Mouse (Mus musculus) cerebellum, postnatal 25 days (tissue): Measurements from ENCODE around the gene Syngr2.

ENCODE experiments used
- DNase-seq, 2 experiments: peaks; one replicate each; pipeline ENCODE4 v3.0.0; 2021; ENCODE audit warnings: mixed read lengths in 2 of 2

Gene Syngr2

DNA sequence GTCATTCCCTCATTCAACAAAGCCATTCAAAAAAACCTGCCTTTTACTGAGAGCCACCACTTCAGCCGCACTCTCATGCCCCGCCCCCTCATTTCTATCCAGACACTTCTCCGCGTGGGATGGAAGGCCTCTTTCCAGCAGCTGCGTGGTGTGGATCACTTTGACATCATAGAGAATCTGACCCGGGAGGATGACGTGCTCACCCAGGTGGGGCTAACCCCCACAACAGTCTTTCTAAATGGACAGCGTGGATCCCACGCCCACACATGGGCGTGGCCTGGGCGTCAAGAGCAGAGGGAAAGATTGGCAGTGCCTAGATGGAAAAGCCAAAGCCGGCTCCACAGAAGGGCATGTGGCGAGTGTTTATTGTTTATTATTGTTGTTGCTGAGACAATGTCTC, 26.8 kb downstream of the Syngr2 start:
- DNase-seq, result no peak

DNA sequence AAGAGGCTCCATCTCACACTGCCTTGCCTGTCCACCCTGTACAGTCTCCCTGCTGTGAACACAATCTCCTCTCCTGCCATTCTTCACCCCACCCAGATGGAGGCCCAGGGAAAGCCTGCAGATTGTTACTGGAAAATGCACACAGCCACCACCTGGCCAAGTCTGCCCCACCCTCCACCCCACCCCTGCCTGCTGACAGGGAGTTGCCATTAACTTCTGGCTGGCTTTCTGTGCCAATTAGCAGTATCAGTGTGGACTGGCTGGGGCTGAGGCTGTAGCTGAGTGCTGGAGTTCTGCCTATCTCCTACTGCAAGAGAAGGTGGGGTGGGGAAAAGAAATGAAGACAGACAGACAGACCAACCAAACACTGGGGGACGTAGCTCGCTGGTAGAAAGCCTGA, 29.1 kb downstream of the Syngr2 start:
- DNase-seq, result no peak

DNA sequence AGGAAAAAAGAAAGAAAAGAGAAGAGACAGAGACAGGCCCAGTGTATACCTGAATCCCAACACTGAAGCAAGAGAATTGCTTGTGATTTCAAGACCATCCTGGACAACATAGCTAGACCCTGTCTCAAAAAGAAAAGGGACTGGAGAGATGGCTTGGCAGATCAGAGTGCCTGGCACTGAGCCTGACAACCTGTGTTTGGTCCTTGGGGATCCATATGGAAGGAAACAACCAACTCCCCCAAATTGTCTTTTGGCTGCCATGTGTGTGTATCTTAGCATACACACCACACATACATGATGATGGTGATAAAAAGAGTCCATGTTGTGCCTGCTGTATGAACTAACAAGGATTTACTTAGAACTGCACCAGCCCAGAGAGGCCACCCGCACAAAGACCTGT, 29.6 kb downstream of the Syngr2 start:
- DNase-seq, result no peak

DNA sequence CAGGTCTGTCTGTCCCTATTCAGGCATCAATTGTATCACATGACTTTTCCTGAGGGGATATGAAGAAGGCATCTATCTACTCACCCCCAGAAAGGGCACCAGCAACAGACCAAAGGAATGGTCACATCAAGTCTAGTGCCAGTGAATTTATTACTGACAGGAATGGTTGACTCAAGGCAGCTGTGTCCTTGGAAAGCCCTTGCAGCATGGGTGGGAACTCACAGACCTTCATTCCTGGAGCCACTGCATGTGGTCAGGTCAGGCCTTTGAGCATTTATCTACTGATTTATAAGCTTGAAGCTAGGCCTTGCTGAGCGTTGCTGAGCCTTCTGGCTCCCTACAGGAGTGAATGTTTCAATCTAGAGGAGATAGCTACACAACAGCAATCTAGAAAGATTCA, 31.4 kb downstream of the Syngr2 start:
- DNase-seq, result no peak

DNA sequence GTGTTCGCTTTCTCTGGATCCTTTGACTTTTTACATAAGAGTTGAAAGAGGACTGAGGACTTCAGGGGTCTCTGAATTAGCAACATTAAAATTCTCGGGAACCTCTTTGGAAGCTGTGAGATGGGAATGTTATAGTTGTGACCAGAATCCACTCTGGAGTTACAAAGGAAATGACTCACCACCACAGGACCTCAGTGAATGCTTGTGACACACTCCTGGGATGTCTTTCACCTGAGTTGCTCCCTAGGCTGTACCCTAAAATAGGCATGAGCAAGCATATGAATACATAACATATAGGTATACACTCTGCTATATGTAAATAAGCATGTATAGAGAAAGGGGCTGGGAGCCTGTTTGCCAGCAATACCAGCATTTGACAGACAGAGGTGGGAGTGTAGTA, 34.0 kb downstream of the Syngr2 start:
- no peak for DNase-seq

DNA sequence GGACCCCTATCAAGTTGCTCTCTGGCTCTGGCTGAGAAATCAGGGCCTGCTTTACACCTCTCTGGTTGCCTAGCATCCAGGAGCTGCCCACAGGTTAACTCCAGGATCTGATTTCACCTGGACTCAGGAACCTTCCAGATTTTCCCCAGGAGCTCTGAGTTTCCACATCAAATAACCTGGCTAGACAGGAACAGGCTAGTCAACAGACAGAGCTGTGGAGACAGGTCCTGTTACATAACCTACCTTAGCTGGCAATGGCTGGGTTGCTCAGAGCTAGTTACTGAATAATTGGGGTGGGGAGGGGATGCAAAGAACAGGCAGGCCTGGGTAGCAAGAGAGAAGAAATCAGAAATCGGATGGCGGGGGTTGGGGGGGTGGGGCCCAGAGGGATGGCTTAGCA, 35.5 kb downstream of the Syngr2 start:
- no peak for DNase-seq

DNA sequence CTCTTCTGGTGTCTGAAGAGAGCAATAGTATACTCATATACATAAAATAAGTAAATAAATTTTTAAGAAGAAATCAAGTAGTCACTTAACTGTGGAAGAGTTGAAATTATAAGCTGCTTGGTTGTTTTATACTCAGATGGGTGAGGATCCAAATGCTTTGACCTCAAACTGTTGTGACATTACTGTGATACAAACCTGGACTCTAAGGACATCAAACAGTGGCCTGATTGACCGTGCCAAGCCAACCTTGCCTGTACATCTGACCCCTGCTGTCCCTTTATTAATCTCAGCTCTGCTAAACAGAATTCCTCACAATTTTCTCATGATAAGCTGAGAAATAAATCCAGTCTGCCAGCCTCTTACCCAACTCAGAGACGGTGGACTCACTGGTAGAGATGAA, 36.2 kb downstream of the Syngr2 start:
- DNase-seq, result no peak

DNA sequence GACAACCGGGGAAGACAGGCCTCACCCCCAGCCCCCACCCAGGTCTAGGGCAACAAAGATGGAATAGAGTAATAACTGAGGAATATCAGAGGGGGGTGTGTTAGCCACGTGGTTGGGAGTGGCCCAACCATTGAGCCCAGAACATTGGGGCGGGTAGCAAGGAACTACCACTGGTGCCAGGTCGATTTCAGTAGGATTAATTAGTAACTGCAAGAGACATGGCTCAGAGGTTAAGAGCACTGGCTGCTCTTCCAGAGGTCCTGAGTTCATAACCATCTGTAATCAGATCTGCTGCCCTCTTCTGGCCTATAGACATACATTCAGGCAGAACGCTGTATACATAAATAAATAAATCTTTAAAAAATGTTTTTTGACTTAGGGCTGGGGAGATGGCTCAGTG, 37.2 kb downstream of the Syngr2 start:
- DNase-seq, result no peak

DNA sequence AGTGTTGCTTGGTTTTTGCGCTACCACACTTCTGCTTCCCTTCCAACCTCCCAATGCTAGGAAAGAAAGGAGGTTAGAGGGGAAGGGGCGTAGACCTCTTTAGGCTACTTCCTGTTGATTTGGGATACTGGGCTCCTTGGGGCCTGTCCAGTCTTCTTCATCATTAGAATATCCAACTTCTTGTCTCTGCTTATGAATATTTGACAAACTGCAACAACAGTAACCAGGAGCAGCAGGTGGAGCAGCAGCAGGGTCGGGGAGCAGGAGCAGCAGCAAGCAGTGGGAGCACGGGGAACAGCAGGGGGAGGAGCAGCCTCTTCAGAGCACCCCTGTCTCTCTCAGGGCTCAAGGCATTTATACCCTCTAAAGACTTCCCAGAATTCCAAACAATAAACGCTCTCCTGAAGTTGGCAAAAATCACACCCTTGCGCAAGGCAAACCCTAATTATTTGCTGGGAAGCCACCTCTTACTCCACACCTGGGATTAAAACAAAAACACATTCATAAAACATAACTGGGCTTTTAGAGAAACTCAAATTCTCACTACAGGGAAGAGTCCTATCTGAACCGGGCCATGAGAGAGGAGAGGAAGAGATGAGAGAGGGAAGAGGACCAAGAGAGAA, 38.2 kb downstream of the Syngr2 start:
- DNase-seq, result no peak

DNA sequence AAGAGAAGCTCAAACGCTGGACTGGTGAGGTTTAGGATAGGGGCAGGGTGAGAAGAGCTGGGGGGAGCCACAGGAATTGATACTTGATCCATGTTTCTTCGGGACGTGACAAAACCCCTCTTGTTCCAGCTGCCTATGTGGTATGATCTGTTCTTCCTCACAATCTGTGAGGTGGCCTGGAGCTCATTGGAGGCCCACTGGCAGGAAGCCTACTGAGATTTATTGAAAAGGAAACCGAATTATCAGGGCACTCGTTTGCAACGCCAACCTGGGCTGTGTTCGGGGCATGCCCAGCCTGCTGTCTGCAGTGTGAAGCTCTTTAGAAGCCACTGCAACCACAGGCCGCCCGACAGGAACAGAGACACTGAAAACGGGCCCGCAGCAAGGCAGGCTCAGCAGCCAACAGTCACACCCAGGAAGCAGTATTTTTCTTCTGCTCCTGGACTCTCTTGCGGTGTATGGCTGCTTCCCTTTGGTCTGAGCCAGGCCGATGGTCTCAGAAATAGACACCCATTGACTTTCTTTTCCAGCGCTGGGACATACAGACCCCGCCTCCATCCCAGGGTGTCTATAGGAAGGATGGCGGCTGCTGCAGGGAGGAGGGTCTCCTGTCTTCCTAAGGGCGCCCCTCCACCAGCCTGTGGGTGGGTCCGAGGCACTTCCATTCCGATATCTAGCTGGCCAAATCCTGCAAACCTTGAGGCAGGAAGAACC, 39.0 kb downstream of the Syngr2 start:
- no peak for DNase-seq

DNA sequence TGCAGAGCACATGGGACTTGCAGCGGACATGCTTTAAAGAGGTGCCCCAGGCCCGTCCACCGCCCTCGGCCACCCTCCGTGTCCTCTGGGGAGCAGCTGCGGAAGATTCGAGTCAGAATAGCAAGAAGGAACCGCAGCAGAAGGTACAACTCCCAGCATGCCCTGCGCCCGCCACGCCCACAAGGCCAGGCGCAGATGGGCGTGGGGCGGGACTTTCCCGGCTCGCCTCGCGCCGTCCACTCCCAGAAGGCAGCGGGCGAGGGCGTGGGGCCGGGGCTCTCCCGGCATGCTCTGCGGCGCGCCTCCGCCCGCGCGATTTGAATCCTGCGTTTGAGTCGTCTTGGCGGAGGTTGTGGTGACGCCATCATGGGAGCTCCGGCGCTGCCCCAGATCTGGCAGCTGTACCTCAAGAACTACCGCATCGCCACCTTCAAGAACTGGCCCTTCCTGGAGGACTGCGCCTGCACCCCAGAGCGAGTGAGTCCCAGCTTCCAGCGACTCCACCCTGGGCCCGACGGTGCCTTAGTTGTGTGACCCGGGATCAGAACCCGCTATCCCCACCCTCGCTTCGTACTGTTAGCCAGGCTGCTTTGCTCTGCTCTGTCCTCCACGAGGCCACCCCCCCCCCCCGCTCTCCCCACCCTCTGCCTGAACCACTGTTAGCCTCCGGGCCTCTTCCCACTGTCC, 39.7 kb downstream of the Syngr2 start, which contains the start of gene Birc5:
Birc5 (plus strand) TSS at position 267 of the 687 bp plus-strand sequence.
- peak; percentile 96 to 98 for DNase-seq

DNA sequence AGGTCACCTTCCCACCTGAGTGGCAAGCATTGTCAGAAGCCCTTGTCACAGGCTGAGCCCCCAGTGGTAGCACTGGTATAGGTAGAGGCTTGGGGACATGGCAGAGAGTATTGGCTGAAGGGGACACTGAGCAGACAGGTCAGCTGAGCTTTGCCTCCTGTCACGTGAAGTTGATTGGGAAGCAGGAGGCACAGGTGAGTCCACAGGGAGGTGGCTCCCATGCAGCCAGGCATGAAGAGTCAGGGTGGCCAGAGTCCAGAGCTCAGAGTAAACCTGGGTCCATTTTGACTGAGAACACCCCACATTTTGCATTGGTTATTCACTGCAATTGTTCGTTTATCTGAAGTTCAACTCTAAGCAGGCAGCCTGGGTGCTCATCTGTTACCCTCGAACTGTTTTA, 43.4 kb downstream of the Syngr2 start:
- no peak for DNase-seq

DNA sequence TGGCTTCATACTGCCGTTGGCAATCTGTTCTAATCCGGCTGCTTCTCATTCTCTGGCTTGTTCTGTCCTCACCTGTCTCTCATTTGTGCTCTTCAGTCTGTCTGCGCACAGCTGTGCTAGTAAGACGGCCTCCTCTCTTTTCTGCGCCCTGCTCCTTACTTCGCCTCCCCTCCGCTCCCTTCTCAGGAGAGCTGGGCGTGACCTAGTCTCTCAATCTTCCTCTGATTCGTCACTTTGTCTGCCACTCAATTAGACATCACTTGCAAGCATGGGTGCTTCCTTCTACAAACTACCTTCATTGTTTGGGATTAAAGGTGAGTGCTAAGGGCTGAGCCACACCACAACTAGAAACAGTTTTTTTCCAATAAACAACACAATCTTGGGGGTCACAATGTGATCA, 44.8 kb downstream of the Syngr2 start:
- no peak for DNase-seq

DNA sequence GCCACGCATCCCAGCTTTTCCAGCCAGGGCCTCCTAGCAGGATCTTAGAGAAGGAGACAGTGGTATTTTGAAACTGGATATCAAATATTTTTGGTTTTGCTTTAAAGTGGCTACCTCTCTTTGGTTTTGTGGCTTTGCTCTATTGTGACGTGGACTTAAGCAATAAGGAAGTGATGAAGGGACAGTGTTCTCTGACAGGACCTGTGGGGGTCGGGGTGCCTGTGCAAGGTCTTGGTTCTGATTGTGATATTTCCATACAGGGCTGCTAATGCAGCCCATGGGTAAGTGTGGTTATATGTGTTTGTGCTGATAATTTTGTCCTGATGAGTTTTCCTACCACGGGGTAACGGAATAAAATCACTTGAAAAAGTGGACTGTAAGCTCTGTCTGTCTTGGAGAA, 45.9 kb downstream of the Syngr2 start:
- DNase-seq, result no peak

DNA sequence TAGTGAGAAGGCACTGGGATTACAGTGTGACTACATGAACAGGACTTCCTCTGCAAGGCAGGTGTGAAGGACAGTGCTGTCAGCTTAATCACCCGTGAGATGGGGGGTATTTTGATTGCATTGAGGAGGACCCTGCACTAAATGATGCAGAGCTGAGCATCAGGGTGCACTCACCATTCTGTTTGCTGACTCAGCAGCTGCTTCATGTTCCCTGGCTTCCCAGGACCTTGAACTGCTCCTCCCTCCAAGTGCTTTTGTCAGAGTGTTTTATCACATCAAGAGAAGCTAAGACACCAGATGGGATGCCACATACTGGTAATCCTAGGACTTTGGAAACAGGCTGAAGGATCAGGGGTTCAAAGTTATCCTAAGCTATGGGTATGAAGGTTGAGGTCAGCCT, 46.5 kb downstream of the Syngr2 start:
- no peak for DNase-seq

DNA sequence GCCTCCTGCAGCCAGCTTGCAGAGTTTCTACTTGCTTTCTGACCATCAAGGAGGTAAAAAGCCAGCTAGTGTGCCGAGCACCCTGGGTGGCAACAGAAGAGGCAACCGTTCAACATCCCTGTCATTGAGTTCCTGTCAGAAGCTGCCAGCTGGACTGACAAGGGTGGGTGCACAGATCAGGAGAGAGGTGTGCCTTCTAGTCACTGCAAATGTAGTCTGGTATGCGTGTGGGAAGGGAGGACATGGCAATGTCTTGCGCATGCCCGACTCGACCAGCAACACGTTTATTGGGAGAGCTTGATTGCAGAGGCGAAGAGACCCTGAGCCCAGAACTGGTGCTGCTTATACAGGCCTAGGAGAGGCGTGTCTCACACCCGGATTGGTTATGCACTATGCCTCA, 48.0 kb downstream of the Syngr2 start:
- DNase-seq, result no peak

DNA sequence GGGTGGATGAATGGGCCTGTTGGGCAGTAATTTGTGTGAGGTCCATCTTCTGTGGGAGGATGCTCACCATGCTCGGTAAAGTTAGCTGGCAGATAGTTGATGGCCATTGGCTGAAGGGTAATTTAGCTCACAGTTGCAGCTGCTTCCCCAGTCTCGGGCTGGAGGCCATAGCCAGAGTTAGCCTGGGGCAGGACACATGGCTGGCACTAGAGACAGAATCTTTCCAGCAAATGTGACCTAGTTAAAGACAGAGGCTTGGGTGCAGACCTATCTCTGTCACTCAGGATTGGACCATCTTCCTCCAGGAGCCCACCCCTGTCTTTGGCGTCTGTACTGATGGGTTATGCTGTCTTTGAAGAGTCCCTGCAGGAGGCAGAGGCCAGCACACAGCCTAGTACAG, 48.9 kb downstream of the Syngr2 start:
- DNase-seq, result no peak

DNA sequence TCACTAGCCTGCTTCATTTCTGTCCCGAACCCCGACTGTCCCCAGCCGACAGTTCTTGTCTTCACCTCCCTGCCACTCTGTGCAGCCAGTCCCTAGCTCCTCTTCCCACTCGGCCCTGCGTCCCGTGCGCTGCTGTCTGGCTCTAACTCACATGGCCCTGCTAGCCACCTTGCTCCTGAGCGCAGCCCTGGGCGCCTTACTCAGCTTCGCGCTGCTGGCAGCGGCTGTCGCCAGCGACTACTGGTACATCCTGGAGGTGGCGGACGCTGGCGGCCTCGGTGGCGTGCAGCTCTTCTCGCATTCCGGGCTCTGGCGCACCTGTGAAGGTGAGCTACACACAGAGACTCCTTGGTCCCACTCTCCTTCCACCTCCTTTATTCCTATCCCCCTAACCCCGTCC, 51.1 kb downstream of the Syngr2 start, which contains the start of gene Tmem235:
Tmem235 (plus strand) TSS at position 152 of the 400 bp plus-strand sequence.
- no peak for DNase-seq

DNA sequence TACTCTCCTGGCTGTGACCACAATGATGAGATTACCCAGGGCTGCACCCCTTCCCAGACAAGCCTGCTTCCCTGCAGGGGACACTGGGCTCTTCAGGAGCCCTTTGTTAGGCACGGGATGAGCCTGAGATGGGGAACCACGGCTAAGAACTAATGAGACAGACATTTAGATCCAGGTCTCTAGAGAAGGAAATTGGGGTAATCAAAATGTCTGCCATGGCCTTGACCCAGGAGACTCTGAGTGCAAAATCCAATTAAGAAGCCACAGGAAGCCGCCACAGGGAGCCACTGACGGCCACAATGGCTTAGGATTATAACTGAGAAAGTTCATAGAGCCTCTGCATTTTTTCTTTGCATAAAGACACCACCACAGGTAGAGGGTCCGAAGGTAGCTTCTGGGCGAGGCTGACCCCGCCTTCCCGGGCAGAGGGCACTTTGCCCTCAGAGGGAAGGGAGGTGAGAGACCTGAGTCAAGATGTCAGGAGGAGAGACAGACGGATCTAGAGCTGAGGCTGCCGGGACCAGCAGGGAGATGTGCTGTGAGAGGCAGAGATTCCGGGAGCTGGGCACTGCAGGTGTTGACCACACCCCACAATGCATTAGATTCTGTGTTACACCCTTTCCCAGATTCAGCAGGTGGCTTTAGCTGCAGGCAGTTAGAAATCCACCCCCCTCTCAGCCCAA, 53.8 kb downstream of the Syngr2 start:
- DNase-seq, result no peak
